Mouse (Mus musculus) Patski (cell line): Measurements from ENCODE around the gene Hand1. TPM values are rescaled to one million over a fixed set of nuclear protein-coding genes. Genes with fewer than 3 reads are reported as not detected.
"Not testable (repeated sequence)": the region's sequence is repeated elsewhere in the genome, so short reads cannot be mapped to it uniquely, and the experiment has no call there.

ENCODE experiments used
- ATAC-seq: fragments of 100-300 bp; one replicate; pipeline ENCODE4 v1.8.0; 2021
- CTCF ChIA-PET: fragments of 350-600 bp; sonication (Branson Sonifier 250); formaldehyde crosslinking; loops from one replicate; lab custom pipeline; 2022; ENCODE audit warnings: inconsistent platforms; lab: Charles Lee
- POLR2A ChIA-PET: fragments of 350-600 bp; sonication (Branson Sonifier 250); formaldehyde crosslinking; loops from one replicate; lab custom pipeline; 2022; ENCODE audit warnings: antibody characterized with exemption, inconsistent platforms; lab: Charles Lee
- DNase-seq: peaks from one replicate; pipeline ENCODE4 v3.0.0-alpha.2; 2011; ENCODE audit warnings: low read depth, low spot score
- H3K27me3 ChIP-seq: fragments of 371-371 bp; one replicate; pipeline ENCODE4 v1.5.1; 2021
- CTCF ChIP-seq: fragments of 100-300 bp; IDR thresholded peaks from one replicate; pipeline ENCODE4 v1.5.1; 2021
- in situ Hi-C: fragments of 300-500 bp; cut with MboI; formaldehyde crosslinking; loops from 3 replicates; pipeline ENCODE4 v1.11.1; 2018; ENCODE audit warnings: low pct_unique_long_range_greater_than_20kb, mixed read lengths
- polyA plus RNA-seq: library from polyadenylated mRNA; unstranded; gene quantifications from one replicate; pipeline ENCODE4 v1.2.3, GENCODE M21; 2021

The Hand1 gene
- polyA plus RNA-seq, 1 experiment from 2014 or later: not detected

DNA sequence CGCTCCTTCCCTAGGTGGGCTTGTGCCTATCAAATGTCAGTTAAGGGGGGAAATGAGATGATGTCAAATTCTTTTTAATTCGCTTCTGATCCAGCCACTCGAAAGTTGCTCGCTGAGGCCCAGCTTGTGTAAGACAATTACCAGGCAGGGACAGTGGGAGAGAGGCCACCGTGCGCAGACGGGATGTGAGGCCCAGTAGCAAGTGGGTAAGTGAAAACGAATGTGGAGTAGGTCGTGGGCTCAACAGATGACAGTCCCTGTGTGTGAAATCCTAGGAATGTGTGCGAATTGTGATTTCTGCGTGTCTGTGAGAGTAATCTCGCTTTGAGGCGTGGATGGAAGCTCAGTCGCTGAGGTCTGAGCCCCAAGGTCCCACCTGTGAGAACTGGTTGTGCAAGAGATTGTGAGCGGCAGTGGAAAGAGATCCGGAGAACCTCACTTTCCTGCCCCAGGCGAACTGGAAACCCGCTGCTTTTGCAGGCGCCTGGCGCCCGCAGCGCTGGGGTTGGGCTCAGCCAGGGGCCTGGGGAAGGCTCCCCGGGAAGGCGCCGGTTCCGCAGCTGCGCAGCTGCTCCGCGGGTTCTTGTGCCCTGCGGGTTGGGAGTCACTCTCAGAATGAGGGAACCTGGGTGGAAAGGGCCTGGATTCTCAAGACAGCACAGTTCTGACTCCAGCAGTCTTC is 819 bp upstream of the Hand1 start:
- peaks cover 10% of the 10 kb centered on the region for H3K27me3 ChIP-seq
- CTCF ChIA-PET: interaction anchor here (1.4 kb wide), 1 partner anchor 9 kb away, joined by 3 read pairs; no protein-coding TSS in a partner anchor
- in situ Hi-C loops: no loop called here
- no peak for DNase-seq
- no peak for ATAC-seq
- POLR2A ChIA-PET: no interaction called here
- TF ChIP-seq CTCF: no peak

- H3K27me3 ChIP-seq: peaks cover 7% of the 10 kb centered on the region
- DNase-seq: no peak
- ChIA-PET POLR2A (no interaction called here), CTCF (no interaction called here)
- no peak for ATAC-seq
- in situ Hi-C loops: no loop called here
- TF ChIP-seq CTCF: no peak
These were observed 757 bp downstream of the Hand1 start for GRCm38 (mm10) chr11:57831861-57832260.

DNA sequence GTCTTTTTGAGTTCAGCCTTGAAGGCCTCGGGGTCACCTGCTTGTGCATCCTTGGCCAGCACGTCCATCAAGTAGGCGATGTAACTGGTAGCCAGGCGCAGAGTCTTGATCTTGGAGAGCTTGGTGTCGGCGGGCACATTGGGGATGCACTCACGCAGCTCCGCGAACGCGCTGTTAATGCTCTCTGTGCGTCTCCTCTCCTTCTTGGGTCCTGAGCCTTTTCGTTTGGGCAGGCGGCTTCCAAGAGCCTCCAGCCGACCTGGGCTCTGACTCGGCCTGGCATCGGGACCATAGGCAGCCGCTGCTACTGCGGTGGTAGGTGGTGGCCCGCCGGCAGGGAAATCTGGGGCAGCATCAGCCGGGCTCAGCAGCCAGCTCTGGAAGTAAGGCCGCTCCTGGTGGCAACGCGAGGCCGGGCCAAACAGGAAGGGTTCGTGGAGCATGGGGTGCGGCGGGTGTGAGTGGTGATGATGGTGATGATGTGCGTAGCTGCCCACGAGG is 1.3 kb downstream of the Hand1 start:
- peaks cover 6% of the 10 kb centered on the region for H3K27me3 ChIP-seq
- no peak for TF ChIP-seq CTCF
- ChIA-PET POLR2A (no interaction called here), CTCF (no interaction called here)
- DNase-seq (no peak), ATAC-seq (no peak)
- in situ Hi-C loops: no loop called here

- in situ Hi-C loops: no loop called here
- DNase-seq: no peak
- peaks cover 6% of the 10 kb centered on the region for H3K27me3 ChIP-seq
- ATAC-seq: no peak
- TF ChIP-seq CTCF: no peak
- POLR2A ChIA-PET: no interaction called here
- CTCF ChIA-PET: no interaction called here
These were observed 2.5 kb downstream of the Hand1 start for GRCm38 (mm10) chr11:57829871-57830775.

- POLR2A ChIA-PET: no interaction called here
- CTCF ChIA-PET: no interaction called here
- H3K27me3 ChIP-seq: peaks cover 6% of the 10 kb centered on the region
These were observed 3.4 kb downstream of the Hand1 start for GRCm38 (mm10) chr11:57828955-57829870.

DNA sequence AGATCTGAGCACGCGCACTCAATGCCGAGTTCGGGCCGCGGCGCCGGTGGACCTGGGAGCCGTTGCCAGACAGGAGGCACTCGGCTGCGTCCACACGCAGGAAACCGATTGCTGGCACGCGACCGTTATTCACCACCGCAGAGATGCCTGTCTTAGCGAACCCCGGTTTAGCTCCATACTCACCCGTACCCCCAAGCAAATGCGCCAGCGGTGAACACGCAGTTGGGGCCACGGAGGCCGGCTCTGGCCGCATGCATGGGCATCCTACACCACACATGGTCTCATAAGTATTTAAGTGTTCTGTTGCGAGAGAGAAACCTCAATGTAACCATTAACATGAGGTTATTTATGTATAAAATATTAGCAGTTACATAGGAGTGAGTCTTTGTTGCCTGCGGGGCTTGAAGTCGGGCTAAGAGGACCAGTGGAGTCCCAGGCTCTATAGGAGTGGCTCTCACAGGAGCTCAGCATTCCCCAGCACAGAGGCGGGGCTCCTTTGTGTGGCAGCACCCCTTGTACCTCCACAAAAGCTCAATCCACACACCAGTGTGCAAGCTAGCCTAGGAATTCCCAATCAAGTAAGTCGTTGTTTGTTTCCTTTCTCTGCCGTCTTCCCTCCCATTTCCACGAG is 4.6 kb downstream of the Hand1 start:
- DNase-seq (no peak), ATAC-seq (no peak)
- H3K27me3 ChIP-seq: peaks cover 6% of the 10 kb centered on the region
- in situ Hi-C loops: no loop called here
- TF ChIP-seq CTCF: no peak
- CTCF ChIA-PET: no interaction called here
- POLR2A ChIA-PET: no interaction called here

More at GRCm38 (mm10) chr11:57828955-57829870, 3.4 kb downstream of the Hand1 start:
- TF ChIP-seq CTCF: no peak
- in situ Hi-C loops: no loop called here
- ATAC-seq: no peak
- DNase-seq: no peak

GRCm38 (mm10) chr11:57827048-57827914 is 5.3 kb downstream of the Hand1 start:
- no peak for DNase-seq
- ChIA-PET CTCF (interaction anchor here (1.1 kb wide), 1 partner anchor 107 kb away, joined by 3 read pairs; no protein-coding TSS in a partner anchor), POLR2A (interaction anchor here (0.6 kb wide), 1 partner anchor 29 kb away, joined by 3 read pairs; no protein-coding TSS in a partner anchor)
- peaks cover 6% of the 10 kb centered on the region for H3K27me3 ChIP-seq
- no peak for ATAC-seq
- in situ Hi-C loops: no loop called here
- TF ChIP-seq CTCF: no peak

GRCm38 (mm10) chr11:57825234-57825633 is 7.4 kb downstream of the Hand1 start:
- ATAC-seq, DNase-seq, H3K27me3 ChIP-seq, in situ Hi-C loops, POLR2A ChIA-PET: not testable (repeated sequence)
- CTCF ChIA-PET: interaction anchor here (1.2 kb wide), 1 partner anchor 92 kb away, joined by 4 read pairs; no protein-coding TSS in a partner anchor

DNA sequence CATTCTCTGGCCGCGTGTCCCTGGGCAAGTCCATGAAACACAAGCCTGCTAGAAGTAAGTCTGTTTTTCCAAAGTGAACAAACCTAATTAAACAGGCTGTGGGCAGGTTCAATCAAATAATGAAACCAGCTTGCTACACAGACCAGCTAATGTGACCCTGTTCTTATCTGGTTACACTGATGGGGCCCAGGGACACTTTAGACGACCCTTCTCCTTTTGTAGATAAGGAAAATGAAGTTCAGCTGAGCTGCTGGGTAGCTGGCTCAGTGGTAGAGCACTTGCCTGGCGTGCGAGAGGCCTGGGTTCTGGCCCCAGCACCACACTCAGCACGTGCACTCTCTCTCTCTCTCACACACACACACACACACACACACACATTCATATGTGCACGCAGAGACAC is 8.9 kb downstream of the Hand1 start:
- no peak for TF ChIP-seq CTCF
- CTCF ChIA-PET: interaction anchor here (1.5 to 3.0 kb wide), 2 partner anchors 10 to 110 kb away, joined by 4 to 17 read pairs; no protein-coding TSS in a partner anchor
- ATAC-seq (no peak), DNase-seq (no peak)
- H3K27me3 ChIP-seq: no peaks in the 10 kb centered on the region
- POLR2A ChIA-PET: no interaction called here
- in situ Hi-C loops: no loop called here

DNA sequence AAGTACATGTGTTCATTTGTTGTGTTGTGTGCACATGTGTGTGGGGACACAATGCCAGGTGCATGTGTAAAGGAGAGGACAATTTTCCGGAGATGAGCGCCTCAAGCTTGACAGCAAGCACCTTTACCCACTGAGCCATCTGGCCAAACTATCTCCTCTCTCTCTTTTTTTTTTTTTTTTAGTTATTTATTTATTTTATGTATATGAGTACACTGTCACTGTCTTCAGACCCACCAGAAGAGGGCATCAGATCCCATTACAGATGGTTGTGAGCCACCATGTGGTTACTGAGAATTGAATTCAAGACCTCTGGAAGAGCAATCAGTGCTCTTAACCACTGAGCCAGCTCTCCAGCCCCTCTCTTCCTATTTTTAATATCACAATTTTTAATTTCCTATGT is 9.5 kb downstream of the Hand1 start:
- H3K27me3 ChIP-seq, DNase-seq, in situ Hi-C loops, ATAC-seq, POLR2A ChIA-PET: not testable (repeated sequence)
- CTCF ChIA-PET: interaction anchor here (1.3 to 3.0 kb wide), 3 partner anchors 10 to 111 kb away, joined by 4 to 17 read pairs (median 4); no protein-coding TSS in a partner anchor
